In genomic region chr16:23980201-23980870, GRCm38 (mm10) we compare ENCODE assay signal across 10 mouse cellular contexts. TPM values are rescaled to one million over a fixed set of nuclear protein-coding genes. Genes with fewer than 3 reads are reported as not detected.
DNase-seq lines count a peak whose midpoint lies in the region; ATAC-seq and TF ChIP-seq lines count a peak whose summit lies in the region.
"Had no signal": no experiment of that assay in that cellular context is flagged by ENCODE, and none has a peak within 500 bp of the region (broad histone marks: within the 10 kb centered on the region; RNA-seq: fewer than 3 reads in every experiment).

No protein-coding gene starts in this region.

- no peaks in the 10 kb centered on the region for H3K9me3 ChIP-seq in forebrain, embryonic 12.5 days
- no peaks in the 10 kb centered on the region for H3K9me3 ChIP-seq in intestine, postnatal 0 days (ENCODE audit: control insufficient read depth)
- H3K9me3 ChIP-seq in neural tube, embryonic 14.5 days (ENCODE audit: control insufficient read depth, low read length), result no peaks in the 10 kb centered on the region

- no peaks in the 10 kb centered on the region for H3K36me3 ChIP-seq in forebrain, embryonic 12.5 days (replicated peaks)
- H3K36me3 ChIP-seq in intestine, postnatal 0 days (ENCODE audit: control insufficient read depth, insufficient read depth), result no peaks in the 10 kb centered on the region
- no peaks in the 10 kb centered on the region for H3K36me3 ChIP-seq in neural tube, embryonic 14.5 days (ENCODE audit: control insufficient read depth, insufficient read depth, low read length)

- DNase-seq in layer of hippocampus, adult 2 months (ENCODE audit: low spot score in 2 of 2), result no peak
- DNase-seq in layer of hippocampus, adult 11-12 months (ENCODE audit: low spot score), result no peak
- DNase-seq in left cerebral cortex, adult 18-20 months (ENCODE audit: low spot score in 2 of 2), result no peak
- DNase-seq in urinary bladder, adult 2 months (ENCODE audit: low spot score), result no peak
- DNase-seq in right cerebral cortex, postnatal 36 days (ENCODE audit: low spot score in 2 of 2), result no peak
- DNase-seq: layer of hippocampus, postnatal 36 days had no signal

- whole genome bisulfite sequencing in forebrain, embryonic 12.5 days, result 4% methylated on average over 11 of the region's 11 CpGs
- 34% methylated on average over 11 of the region's 11 CpGs for WGBS in intestine, postnatal 0 days
- 6% methylated on average over 11 of the region's 11 CpGs for WGBS in neural tube, embryonic 14.5 days

- no peak for TF ChIP-seq CTCF in layer of hippocampus, adult 2 months (conservative IDR thresholded peaks at IDR 0.05)
- no peak for TF ChIP-seq CTCF in intestine, postnatal 0 days (IDR thresholded peaks at IDR 0.05; ENCODE audit: low read depth)

- ATAC-seq in forebrain, embryonic 12.5 days (ENCODE audit: low FRiP score), result no peak
- ATAC-seq in intestine, postnatal 0 days, result no peak
- no peak for ATAC-seq in neural tube, embryonic 14.5 days (ENCODE audit: low read depth)

- H3K4me2 ChIP-seq in forebrain, embryonic 12.5 days, result peak overlapping the region; percentile 72
- peak overlapping the region; percentile 90 for H3K4me2 ChIP-seq in intestine, postnatal 0 days (replicated peaks; ENCODE audit: low read depth)
- peak overlapping the region; percentile 79 for H3K4me2 ChIP-seq in neural tube, embryonic 14.5 days (ENCODE audit: low read depth, low read length)

- peaks cover 61% of the 10 kb centered on the region for H3K27me3 ChIP-seq in forebrain, embryonic 12.5 days
- no peaks in the 10 kb centered on the region for H3K27me3 ChIP-seq in intestine, postnatal 0 days (replicated peaks; ENCODE audit: control insufficient read depth, insufficient read depth, low read length)
- H3K27me3 ChIP-seq in neural tube, embryonic 14.5 days (ENCODE audit: control insufficient read depth, insufficient read depth, low read length), result peaks cover 19% of the 10 kb centered on the region

- 0 out of 2 replicates have a peak overlapping the region, but pooled peaks have one; percentile 47 for H3K9ac ChIP-seq in forebrain, embryonic 12.5 days
- H3K9ac ChIP-seq in intestine, postnatal 0 days (ENCODE audit: low read depth, low read length), result no peak overlapping the region
- H3K9ac ChIP-seq in neural tube, embryonic 14.5 days (replicated peaks; ENCODE audit: low read depth, low read length), result no peak overlapping the region

- peak overlapping the region; percentile 94; the same call in 1 of the 2 replicates for H3K4me3 ChIP-seq in layer of hippocampus, adult 2 months
- H3K4me3 ChIP-seq in forebrain, embryonic 12.5 days (replicated peaks), result peak overlapping the region; percentile 38
- H3K4me3 ChIP-seq in intestine, postnatal 0 days (ENCODE audit: low read depth, low read length), result no peak overlapping the region
- peak overlapping the region; percentile 37 for H3K4me3 ChIP-seq in neural tube, embryonic 14.5 days (ENCODE audit: low read depth, low read length)

- peaks cover 37% of the 10 kb centered on the region for H3K4me1 ChIP-seq in forebrain, embryonic 12.5 days
- H3K4me1 ChIP-seq in intestine, postnatal 0 days (replicated peaks; ENCODE audit: control insufficient read depth, insufficient read depth, low read length), result no peaks in the 10 kb centered on the region
- peaks cover 23% of the 10 kb centered on the region for H3K4me1 ChIP-seq in neural tube, embryonic 14.5 days (ENCODE audit: control insufficient read depth, insufficient read depth, low read length)

- H3K27ac ChIP-seq in layer of hippocampus, adult 2 months, result peak overlapping the region; percentile 99
- no peak overlapping the region for H3K27ac ChIP-seq in forebrain, embryonic 12.5 days
- no peak overlapping the region for H3K27ac ChIP-seq in intestine, postnatal 0 days (ENCODE audit: low read depth, low read length)
- no peak overlapping the region for H3K27ac ChIP-seq in neural tube, embryonic 14.5 days (ENCODE audit: low read depth, low read length)

RNA-seq across cellular contexts. Expression of gene Gm37419, which starts 7.9 kb away (rescaled TPM):
- total RNA-seq in layer of hippocampus, adult 2 months (2021), result not detected
- polyA plus RNA-seq in forebrain, embryonic 12.5 days (2016; fragmentation: Nextera tagmentation; extraction: Ambion mirVana), result not detected in 2 replicates
- not detected in 2 replicates for polyA plus RNA-seq in intestine, postnatal 0 days (2015; fragmentation: Nextera tagmentation; extraction: Ambion mirVana)
- polyA plus RNA-seq in neural tube, embryonic 14.5 days (2014; fragmentation: Nextera tagmentation; extraction: Ambion mirVana), result not detected in 2 replicates
- not detected for total RNA-seq in left cerebral cortex, adult 18-20 months (2021)
- polyA plus RNA-seq in urinary bladder, adult 2 months (2012; rRNA removed), result not detected in 2 replicates
- total RNA-seq: layer of hippocampus, postnatal 36 days; MEL had no signal

RNA-seq across cellular contexts. Expression of gene Bcl6, which starts 8.3 kb away (rescaled TPM):
- 10 to 100 TPM; 56.8 to 61.5 TPM for total RNA-seq in layer of hippocampus, adult 2 months (2021)
- 0.40 and 0.42 TPM in 2 replicates for polyA plus RNA-seq in forebrain, embryonic 12.5 days (2016; fragmentation: Nextera tagmentation; extraction: Ambion mirVana)
- 2.1 and 2.6 TPM in 2 replicates for polyA plus RNA-seq in intestine, postnatal 0 days (2015; fragmentation: Nextera tagmentation; extraction: Ambion mirVana)
- polyA plus RNA-seq in neural tube, embryonic 14.5 days (2014; fragmentation: Nextera tagmentation; extraction: Ambion mirVana), result 0.50 and 0.72 TPM in 2 replicates
- total RNA-seq in left cerebral cortex, adult 18-20 months (2021), result 10 to 100 TPM; 28.4 TPM
- polyA plus RNA-seq in urinary bladder, adult 2 months (2012; rRNA removed), result 15.2 and 22.9 TPM in 2 replicates
- total RNA-seq: MEL had no signal

RNA-seq across cellular contexts. Expression of gene Rtp2, which starts 48.1 kb away (rescaled TPM):
- under 1 TPM; 0.32 to 0.54 TPM for total RNA-seq in layer of hippocampus, adult 2 months (2021)
- polyA plus RNA-seq in forebrain, embryonic 12.5 days (2016; fragmentation: Nextera tagmentation; extraction: Ambion mirVana), result 0.29 and 0.83 TPM in 2 replicates
- polyA plus RNA-seq in intestine, postnatal 0 days (2015; fragmentation: Nextera tagmentation; extraction: Ambion mirVana), result not detected in 2 replicates
- polyA plus RNA-seq in neural tube, embryonic 14.5 days (2014; fragmentation: Nextera tagmentation; extraction: Ambion mirVana), result not detected in 2 replicates
- total RNA-seq in left cerebral cortex, adult 18-20 months (2021), result under 1 TPM in 1 of 2 experiments, not detected in 1; 0.42 TPM
- polyA plus RNA-seq in urinary bladder, adult 2 months (2012; rRNA removed), result not detected in 2 replicates
- total RNA-seq: MEL had no signal
